Mouse (Mus musculus): ENCODE results near the gene Grn.

DNA sequence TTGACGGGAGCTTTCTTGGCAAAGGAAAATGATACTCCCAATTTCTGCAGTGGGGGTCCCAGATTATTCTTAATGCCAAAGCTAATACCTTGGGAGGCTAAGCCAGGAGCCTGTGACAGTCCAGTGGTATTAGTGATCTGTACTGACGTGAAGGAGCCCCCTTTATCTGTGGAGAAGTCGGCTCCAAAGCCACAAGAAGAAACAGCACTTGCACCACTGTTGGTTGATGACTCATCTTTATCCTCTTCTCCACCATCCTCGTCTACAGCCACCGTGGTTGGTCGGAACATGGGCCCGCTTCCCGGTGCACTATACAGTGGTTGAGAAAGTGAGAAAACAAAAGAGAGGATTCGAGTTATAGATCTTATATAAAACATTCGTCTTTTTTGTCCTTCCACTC lies 51.7 kb downstream of the Grn start:
- no peak for TF ChIP-seq POLR2A (IDR thresholded peaks at IDR 0.05; ENCODE audit: insufficient read length, low read depth)
- no peak for TF ChIP-seq SRF (IDR thresholded peaks at IDR 0.05; ENCODE audit: control insufficient read depth, insufficient read length, low read depth)
- TF ChIP-seq USF1 (IDR thresholded peaks at IDR 0.05; ENCODE audit: low read depth), result no peak
- no peak for TF ChIP-seq TCF12 (IDR thresholded peaks at IDR 0.05; ENCODE audit: insufficient read depth, poor library complexity, severe bottlenecking)
- TF ChIP-seq MAX (IDR thresholded peaks at IDR 0.05; ENCODE audit: low read depth), result no peak
- no peak for TF ChIP-seq CEBPB (IDR thresholded peaks at IDR 0.05; ENCODE audit: insufficient read depth, poor library complexity, severe bottlenecking)
- TF ChIP-seq E2F4 (IDR thresholded peaks at IDR 0.05; ENCODE audit: insufficient read depth), result no peak
- no peak for TF ChIP-seq MYOD1 (IDR thresholded peaks at IDR 0.05; ENCODE audit: control insufficient read depth in 1 of 3, insufficient read length in 2 of 3, low read depth in 2 of 3)
- TF ChIP-seq POLR2AphosphoS2 (IDR thresholded peaks at IDR 0.05; ENCODE audit: insufficient read length, low read depth), result no peak
- no peak for TF ChIP-seq REST (IDR thresholded peaks at IDR 0.05; ENCODE audit: insufficient read depth, insufficient read length)
- TF ChIP-seq MYOG (IDR thresholded peaks at IDR 0.05; ENCODE audit: control insufficient read depth in 1 of 3, insufficient read depth in 1 of 3, insufficient read length in 2 of 3, low read depth in 2 of 3), result no peak
